10 mouse cellular contexts compared by ENCODE assay signal in genomic region chr3:146905606-146906005, GRCm38 (mm10). TPM values are rescaled to one million over a fixed set of nuclear protein-coding genes. Genes with fewer than 3 reads are reported as not detected.
"Had no signal": no experiment of that assay in that cellular context is flagged by ENCODE, and none has a peak within 500 bp of the region (broad histone marks: within the 10 kb centered on the region; RNA-seq: fewer than 3 reads in every experiment).

No protein-coding gene starts in this region.

- DNase-seq: lung, adult 18-20 months; lung, postnatal 14 days; lung, postnatal 36 days; right cerebral cortex, postnatal 14 days; thymus, adult 2 months; thymus, postnatal 25 days; thymus, postnatal 4 days had no signal

RNA-seq across cellular contexts. Expression of gene Ttll7, which starts 53.4 kb away (rescaled TPM):
- total RNA-seq: monocyte, adult 5-6 weeks; neutrophil, adult 5-6 weeks had no signal
- polyA plus RNA-seq: macrophage had no signal
